Mouse (Mus musculus) activated CD4-positive, CD25-positive, alpha-beta regulatory T cell, adult 4 months (primary cell): Measurements from ENCODE around the gene Jmjd6. TPM values are rescaled to one million over a fixed set of nuclear protein-coding genes. Genes with fewer than 3 reads are reported as not detected.
"Not testable (repeated sequence)": the region's sequence is repeated elsewhere in the genome, so short reads cannot be mapped to it uniquely, and the experiment has no call there.

Source experiments
- ATAC-seq: one replicate; pipeline ENCODE4 v1.8.0; 2017
- polyA plus RNA-seq, 2 experiments: library from polyadenylated mRNA; unstranded; fragments of 100-300 nt; shearing (Covaris generic); gene quantifications; one replicate each; pipeline ENCODE4 v1.2.1; 2017

Jmjd6 gene
- polyA plus RNA-seq, 2 experiments from 2014 or later: 50.0 to 55.7 TPM

GRCm38 (mm10) chr11:116851576-116852290 is 8.5 kb upstream of the Jmjd6 start:
- ATAC-seq: no peak

GRCm38 (mm10) chr11:116850833-116851477 is 7.7 kb upstream of the Jmjd6 start:
- no peak for ATAC-seq

GRCm38 (mm10) chr11:116850085-116850484 is 6.8 kb upstream of the Jmjd6 start:
- ATAC-seq: no peak

- no peak for ATAC-seq
Observed at GRCm38 (mm10) chr11:116849587-116849986, 6.3 kb upstream of the Jmjd6 start.

GRCm38 (mm10) chr11:116848877-116849178 is 5.6 kb upstream of the Jmjd6 start:
- not testable (repeated sequence) for ATAC-seq

GRCm38 (mm10) chr11:116848086-116848876 is 5.0 kb upstream of the Jmjd6 start:
- no peak for ATAC-seq

- no peak for ATAC-seq
Observed at GRCm38 (mm10) chr11:116847187-116848085, 4.2 kb upstream of the Jmjd6 start.

GRCm38 (mm10) chr11:116846593-116847181 is 3.4 kb upstream of the Jmjd6 start:
- no peak for ATAC-seq

- ATAC-seq: peak; percentile 45
Observed at GRCm38 (mm10) chr11:116842531-116843260, 553 bp downstream of the Jmjd6 start.

GRCm38 (mm10) chr11:116840748-116841147 is 2.5 kb downstream of the Jmjd6 start:
- ATAC-seq: no peak

- no peak for ATAC-seq
Observed at GRCm38 (mm10) chr11:116839601-116840000, 3.6 kb downstream of the Jmjd6 start.

- no peak for ATAC-seq
Observed at GRCm38 (mm10) chr11:116838936-116839335, 4.3 kb downstream of the Jmjd6 start.

- no peak for ATAC-seq
Observed at GRCm38 (mm10) chr11:116837441-116837840, 5.8 kb downstream of the Jmjd6 start.

GRCm38 (mm10) chr11:116836283-116836682 is 7.0 kb downstream of the Jmjd6 start:
- no peak for ATAC-seq

- ATAC-seq: no peak
Observed at GRCm38 (mm10) chr11:116834954-116835353, 8.3 kb downstream of the Jmjd6 start.

- ATAC-seq: no peak
Observed at GRCm38 (mm10) chr11:116832172-116832685, 11.0 kb downstream of the Jmjd6 start.

GRCm38 (mm10) chr11:116827534-116828165 is 15.6 kb downstream of the Jmjd6 start, which contains the start of gene Mxra7:
Gene Mxra7 (minus strand): TSS chr11:116828046.
- ATAC-seq: no peak

- no peak for ATAC-seq
Observed at GRCm38 (mm10) chr11:116826550-116827504, 16.4 kb downstream of the Jmjd6 start.

GRCm38 (mm10) chr11:116825230-116825629 is 18.0 kb downstream of the Jmjd6 start:
- no peak for ATAC-seq
